Mouse (Mus musculus): ENCODE measurements around the gene Dock2. TPM values are rescaled to one million over a fixed set of nuclear protein-coding genes. Genes with fewer than 3 reads are reported as not detected.

Gene Dock2
- polyA plus RNA-seq, 1 experiment from 2014 or later: 0.93 TPM

- peaks cover 8% of the 10 kb centered on the region for H3K4me1 ChIP-seq (replicated peaks)
- no peak for ATAC-seq (replicated peaks; ENCODE audit: insufficient number of reproducible peaks, insufficient read depth, low FRiP score, low read depth)
- WGBS: 68% methylated on average over 2 of the region's 2 CpGs
- no peak overlapping the region for H3K27ac ChIP-seq
- no peaks in the 10 kb centered on the region for H3K36me3 ChIP-seq
- no peaks in the 10 kb centered on the region for H3K27me3 ChIP-seq
- no peaks in the 10 kb centered on the region for H3K9me3 ChIP-seq (replicated peaks)
- H3K9ac ChIP-seq: no peak overlapping the region
- H3K4me3 ChIP-seq: no peak overlapping the region
- no peak overlapping the region for H3K4me2 ChIP-seq
Measured at GRCm38 (mm10) chr11:34769396-34769795, 14.3 kb downstream of the Dock2 start.

GRCm38 (mm10) chr11:34763739-34764361 lies 19.8 kb downstream of the Dock2 start:
- Histone ChIP-seq H3K4me1 (replicated peaks) (no peaks in the 10 kb centered on the region), H3K4me3 (no peak overlapping the region), H3K9ac (no peak overlapping the region), H3K4me2 (no peak overlapping the region), H3K27ac (no peak overlapping the region), H3K36me3 (no peaks in the 10 kb centered on the region), H3K27me3 (no peaks in the 10 kb centered on the region), H3K9me3 (replicated peaks) (no peaks in the 10 kb centered on the region)
- 69% methylated on average over 5 of the region's 5 CpGs for WGBS
- ATAC-seq (replicated peaks; ENCODE audit: insufficient number of reproducible peaks, insufficient read depth, low FRiP score, low read depth): no peak

GRCm38 (mm10) chr11:34762570-34763127 lies 21.0 kb downstream of the Dock2 start:
- WGBS: 83% methylated on average over 5 of the region's 5 CpGs
- Histone ChIP-seq H3K27me3 (no peaks in the 10 kb centered on the region), H3K36me3 (no peaks in the 10 kb centered on the region), H3K4me2 (no peak overlapping the region), H3K4me1 (replicated peaks) (no peaks in the 10 kb centered on the region), H3K9ac (no peak overlapping the region), H3K4me3 (no peak overlapping the region), H3K27ac (no peak overlapping the region), H3K9me3 (replicated peaks) (no peaks in the 10 kb centered on the region)
- no peak for ATAC-seq (replicated peaks; ENCODE audit: insufficient number of reproducible peaks, insufficient read depth, low FRiP score, low read depth)

DNA sequence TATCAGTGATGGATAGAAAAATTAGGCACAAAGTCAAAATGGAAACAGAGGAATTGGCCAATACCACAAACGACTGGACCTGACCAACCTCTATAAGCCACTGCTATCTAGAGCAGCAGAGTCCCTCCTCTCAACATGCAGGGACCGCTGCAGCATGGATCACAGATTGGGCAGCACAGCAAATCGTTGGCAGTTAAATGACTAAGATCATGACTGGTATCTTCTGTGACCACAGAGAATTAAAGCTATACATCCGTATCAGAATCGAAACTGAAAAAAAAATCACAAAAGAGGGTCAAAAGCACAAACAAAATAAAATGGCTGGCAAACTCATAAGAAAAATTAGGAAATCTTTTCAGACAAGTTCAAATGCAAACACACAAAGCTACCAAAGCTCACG lies 21.6 kb downstream of the Dock2 start:
- Histone ChIP-seq H3K9me3 (replicated peaks) (no peaks in the 10 kb centered on the region), H3K36me3 (no peaks in the 10 kb centered on the region), H3K27ac (no peak overlapping the region), H3K4me2 (no peak overlapping the region), H3K9ac (no peak overlapping the region), H3K4me1 (replicated peaks) (no peaks in the 10 kb centered on the region), H3K27me3 (no peaks in the 10 kb centered on the region), H3K4me3 (no peak overlapping the region)
- no peak for ATAC-seq (replicated peaks; ENCODE audit: insufficient number of reproducible peaks, insufficient read depth, low FRiP score, low read depth)
- 79% methylated on average over 6 of the region's 6 CpGs for WGBS

GRCm38 (mm10) chr11:34759582-34759981 lies 24.1 kb downstream of the Dock2 start:
- 81% methylated on average over 4 of the region's 4 CpGs for whole genome bisulfite sequencing
- Histone ChIP-seq H3K4me2 (no peak overlapping the region), H3K4me1 (replicated peaks) (no peaks in the 10 kb centered on the region), H3K9ac (no peak overlapping the region), H3K27me3 (no peaks in the 10 kb centered on the region), H3K27ac (no peak overlapping the region), H3K9me3 (replicated peaks) (no peaks in the 10 kb centered on the region), H3K4me3 (no peak overlapping the region), H3K36me3 (no peaks in the 10 kb centered on the region)
- ATAC-seq (replicated peaks; ENCODE audit: insufficient number of reproducible peaks, insufficient read depth, low FRiP score, low read depth): no peak

DNA sequence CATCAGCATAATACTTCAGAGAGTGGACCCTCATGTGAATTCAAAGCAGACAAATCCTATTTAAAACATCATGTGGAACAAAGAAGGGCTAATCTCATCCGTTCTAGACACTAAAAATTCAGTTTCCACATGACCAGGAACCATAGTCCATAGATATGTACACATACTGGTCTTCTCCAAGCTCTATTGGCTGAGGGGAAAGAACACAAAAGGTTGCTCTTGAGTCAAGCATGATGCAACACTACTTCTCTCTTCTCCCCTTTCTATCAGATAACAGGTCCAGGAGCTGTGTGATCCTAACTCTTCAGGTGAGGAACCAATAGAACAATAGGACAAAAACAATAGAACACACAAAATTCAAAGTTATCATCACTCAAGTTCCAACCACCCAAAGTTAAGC lies 42.6 kb downstream of the Dock2 start:
- H3K4me2 ChIP-seq: no peak overlapping the region
- no peaks in the 10 kb centered on the region for H3K4me1 ChIP-seq (replicated peaks)
- no peaks in the 10 kb centered on the region for H3K36me3 ChIP-seq
- H3K9me3 ChIP-seq (replicated peaks): no peaks in the 10 kb centered on the region
- WGBS: 59% methylated on average over 1 of the region's 1 CpGs
- no peak for ATAC-seq (replicated peaks; ENCODE audit: insufficient number of reproducible peaks, insufficient read depth, low FRiP score, low read depth)
- H3K4me3 ChIP-seq: no peak overlapping the region
- no peak overlapping the region for H3K9ac ChIP-seq
- H3K27ac ChIP-seq: no peak overlapping the region
- no peaks in the 10 kb centered on the region for H3K27me3 ChIP-seq

DNA sequence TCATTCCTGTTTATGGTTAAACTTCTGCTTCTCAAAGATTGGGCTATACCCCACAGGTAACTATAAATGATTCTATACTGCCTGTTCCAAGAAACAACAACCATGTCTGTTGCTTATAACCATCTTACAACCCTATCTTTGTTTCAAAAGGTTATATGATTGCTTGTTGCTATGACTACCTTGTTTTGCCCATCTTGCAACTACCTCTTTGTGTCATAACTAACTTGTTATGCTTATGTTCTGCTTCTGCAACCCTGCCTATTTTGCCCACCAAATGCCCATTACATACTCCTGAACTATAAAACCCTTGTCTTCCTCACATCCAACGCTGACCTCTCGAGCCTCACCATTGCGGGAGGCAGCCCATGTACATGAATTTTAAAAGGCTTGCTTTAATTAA lies 43.9 kb downstream of the Dock2 start:
- Histone ChIP-seq H3K9ac (no peak overlapping the region), H3K4me2 (no peak overlapping the region), H3K4me1 (replicated peaks) (no peaks in the 10 kb centered on the region), H3K27me3 (no peaks in the 10 kb centered on the region), H3K9me3 (replicated peaks) (no peaks in the 10 kb centered on the region), H3K27ac (no peak overlapping the region), H3K36me3 (no peaks in the 10 kb centered on the region), H3K4me3 (no peak overlapping the region)
- ATAC-seq (replicated peaks; ENCODE audit: insufficient number of reproducible peaks, insufficient read depth, low FRiP score, low read depth): no peak
- WGBS: 91% methylated on average over 3 of the region's 3 CpGs

- Histone ChIP-seq H3K4me3 (no peak overlapping the region), H3K4me2 (no peak overlapping the region), H3K9me3 (replicated peaks) (no peaks in the 10 kb centered on the region), H3K9ac (no peak overlapping the region), H3K27me3 (no peaks in the 10 kb centered on the region), H3K4me1 (replicated peaks) (no peaks in the 10 kb centered on the region), H3K27ac (no peak overlapping the region), H3K36me3 (no peaks in the 10 kb centered on the region)
- 31% methylated on average over 1 of the region's 1 CpGs for WGBS
- no peak for ATAC-seq (replicated peaks; ENCODE audit: insufficient number of reproducible peaks, insufficient read depth, low FRiP score, low read depth)
Measured at GRCm38 (mm10) chr11:34738945-34739344, 44.7 kb downstream of the Dock2 start.

DNA sequence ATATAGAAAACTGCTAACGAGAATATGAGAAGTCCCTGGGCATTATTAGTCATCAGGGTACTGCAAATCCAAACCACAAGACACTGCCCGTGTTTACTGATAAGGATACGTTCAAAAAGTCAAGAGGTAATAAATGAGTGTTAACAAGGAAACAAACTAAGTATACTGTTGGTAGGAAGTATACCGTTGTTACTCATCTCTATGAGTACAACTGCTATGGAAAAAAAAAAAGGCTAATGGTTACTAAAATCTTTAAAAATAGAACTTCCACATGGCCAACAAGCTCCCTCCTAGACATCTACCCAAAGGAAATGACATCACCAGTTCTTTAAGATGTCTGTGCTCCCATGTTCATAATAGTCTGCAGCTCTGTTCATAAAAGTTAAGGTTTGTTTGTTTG lies 46.5 kb downstream of the Dock2 start:
- Histone ChIP-seq H3K9ac (no peak overlapping the region), H3K9me3 (replicated peaks) (no peaks in the 10 kb centered on the region), H3K4me2 (no peak overlapping the region), H3K27ac (no peak overlapping the region), H3K4me3 (no peak overlapping the region), H3K27me3 (no peaks in the 10 kb centered on the region), H3K4me1 (replicated peaks) (no peaks in the 10 kb centered on the region), H3K36me3 (no peaks in the 10 kb centered on the region)
- no peak for ATAC-seq (replicated peaks; ENCODE audit: insufficient number of reproducible peaks, insufficient read depth, low FRiP score, low read depth)
- 61% methylated on average over 4 of the region's 4 CpGs for WGBS

DNA sequence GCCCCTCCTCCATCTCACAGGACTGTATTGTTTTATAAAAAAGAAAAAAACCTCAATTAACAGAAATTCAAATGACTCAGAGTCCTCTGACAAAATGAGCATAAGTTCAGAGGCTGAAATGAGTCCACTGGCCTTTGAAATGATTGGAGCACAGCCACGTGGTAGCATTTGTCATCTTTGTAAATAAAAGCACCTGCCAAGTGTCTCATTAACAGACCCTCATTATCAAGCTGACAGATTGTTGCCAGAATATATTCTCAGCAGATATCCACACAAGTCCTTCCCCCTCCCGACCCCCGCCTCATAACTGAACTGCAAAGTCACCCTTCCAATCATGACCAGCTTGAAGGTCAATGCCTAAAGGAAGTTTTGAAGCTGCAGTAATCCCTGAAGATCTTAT lies 49.7 kb downstream of the Dock2 start:
- ATAC-seq (replicated peaks; ENCODE audit: insufficient number of reproducible peaks, insufficient read depth, low FRiP score, low read depth): no peak
- H3K9me3 ChIP-seq (replicated peaks): no peaks in the 10 kb centered on the region
- H3K4me1 ChIP-seq (replicated peaks): no peaks in the 10 kb centered on the region
- H3K27ac ChIP-seq: no peak overlapping the region
- H3K4me3 ChIP-seq: no peak overlapping the region
- H3K9ac ChIP-seq: no peak overlapping the region
- no peak overlapping the region for H3K4me2 ChIP-seq
- H3K36me3 ChIP-seq: no peaks in the 10 kb centered on the region
- H3K27me3 ChIP-seq: no peaks in the 10 kb centered on the region
- 60% methylated on average over 3 of the region's 3 CpGs for WGBS

DNA sequence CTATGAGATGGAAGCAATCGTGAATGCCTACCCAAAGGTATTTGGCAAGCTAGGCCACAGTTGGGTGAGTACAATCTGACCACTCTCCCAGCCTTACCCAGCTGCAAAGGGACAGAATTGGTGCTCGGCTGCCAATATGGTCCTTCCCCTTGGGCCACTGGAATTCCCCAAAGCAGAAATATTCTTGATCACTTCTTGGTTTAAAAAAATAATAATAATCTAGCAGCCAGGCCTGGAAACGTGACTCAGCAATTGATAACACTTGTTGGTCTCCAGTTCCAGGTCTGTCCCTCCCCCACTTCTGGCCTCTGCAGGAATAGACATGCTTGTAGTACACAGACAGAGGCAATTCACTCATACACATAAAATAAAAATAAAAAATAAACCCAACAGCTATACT lies 56.2 kb downstream of the Dock2 start:
- H3K9ac ChIP-seq: no peak overlapping the region
- H3K27ac ChIP-seq: no peak overlapping the region
- ATAC-seq (replicated peaks; ENCODE audit: insufficient number of reproducible peaks, insufficient read depth, low FRiP score, low read depth): no peak
- no peak overlapping the region for H3K4me2 ChIP-seq
- whole genome bisulfite sequencing: 58% methylated on average over 3 of the region's 3 CpGs
- no peaks in the 10 kb centered on the region for H3K27me3 ChIP-seq
- H3K36me3 ChIP-seq: no peaks in the 10 kb centered on the region
- H3K4me1 ChIP-seq (replicated peaks): no peaks in the 10 kb centered on the region
- H3K4me3 ChIP-seq: no peak overlapping the region
- no peaks in the 10 kb centered on the region for H3K9me3 ChIP-seq (replicated peaks)

GRCm38 (mm10) chr11:34726699-34727347 lies 56.9 kb downstream of the Dock2 start:
- 76% methylated on average over 9 of the region's 9 CpGs for WGBS
- H3K36me3 ChIP-seq: no peaks in the 10 kb centered on the region
- H3K27ac ChIP-seq: no peak overlapping the region
- no peak overlapping the region for H3K9ac ChIP-seq
- H3K9me3 ChIP-seq (replicated peaks): no peaks in the 10 kb centered on the region
- no peak overlapping the region for H3K4me2 ChIP-seq
- no peaks in the 10 kb centered on the region for H3K27me3 ChIP-seq
- no peaks in the 10 kb centered on the region for H3K4me1 ChIP-seq (replicated peaks)
- H3K4me3 ChIP-seq: no peak overlapping the region
- no peak for ATAC-seq (replicated peaks; ENCODE audit: insufficient number of reproducible peaks, insufficient read depth, low FRiP score, low read depth)

Measured in heart, embryonic 15.5 days (tissue).